Mouse (Mus musculus) embryonic stem cell, embryonic (primary cell): ENCODE measurements at regions not wholly inside any gene's neighbourhood (a gene's known extent, or its start where the extent isn't known, plus 50 kb on each side); places are given as distances from the start of the nearest gene placed in this dataset.
"Not testable (repeated sequence)": the region's sequence is repeated elsewhere in the genome, so short reads cannot be mapped to it uniquely, and the experiment has no call there.

ENCODE experiments used
- CTCF ChIA-PET, 4 experiments: fragments of 300-600 bp in 2 of 4; fragments of 350-600 bp in 2 of 4; sonication (Branson Sonifier 250); formaldehyde crosslinking; loops; one replicate each; lab custom pipeline; 2022; ENCODE audit warnings: inconsistent platforms in 2 of 4; lab: Charles Lee
- POLR2A ChIA-PET, 4 experiments: fragments of 300-600 bp in 2 of 4; fragments of 350-600 bp in 2 of 4; sonication (Branson Sonifier 250); formaldehyde crosslinking; loops; one replicate each; lab custom pipeline; 2022; ENCODE audit warnings: antibody characterized with exemption in 4 of 4, inconsistent platforms in 1 of 4; lab: Charles Lee

GRCm38 (mm10) chr4:75466880-75467327, 188.8 kb upstream of the Dmac1 start:
- POLR2A ChIA-PET = no interaction called here
- CTCF ChIA-PET = no interaction called here

GRCm38 (mm10) chr4:75463579-75463978, 185.5 kb upstream of the Dmac1 start:
- ChIA-PET CTCF (no interaction called here), POLR2A (interaction anchor here in 1 of 4 experiments (0.5 kb wide), 1 partner anchor 94 kb away, joined by 4 read pairs; no protein-coding TSS in a partner anchor)

DNA sequence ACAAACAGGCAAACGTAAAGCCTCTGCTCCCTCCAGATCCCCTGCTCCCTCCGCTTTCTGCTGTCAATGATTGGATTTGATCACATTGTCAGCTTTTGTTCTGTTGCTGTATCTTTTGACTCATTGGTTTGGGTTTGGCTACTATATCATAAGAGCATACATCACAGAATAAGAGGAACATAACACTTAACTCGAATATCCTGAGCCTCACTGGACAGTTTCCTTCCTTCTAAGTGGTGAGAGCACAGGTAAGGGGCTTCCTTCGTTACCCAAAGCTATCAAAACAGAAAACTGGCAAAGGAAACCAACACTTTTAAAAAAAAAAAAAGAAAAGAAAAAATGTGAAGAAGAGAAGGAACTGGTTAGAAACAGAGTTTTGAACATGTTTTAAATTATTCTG, 171.4 kb upstream of the Dmac1 start:
- CTCF ChIA-PET = no interaction called here
- POLR2A ChIA-PET = no interaction called here

GRCm38 (mm10) chr4:75423296-75423695, 145.2 kb upstream of the Dmac1 start:
- ChIA-PET CTCF (no interaction called here), POLR2A (interaction anchor here in 1 of 4 experiments (0.6 kb wide), 2 partner anchors 39 to 574 kb away, joined by 3 read pairs; no protein-coding TSS in a partner anchor)

GRCm38 (mm10) chr4:75400754-75401153, 122.6 kb upstream of the Dmac1 start:
- POLR2A ChIA-PET = not testable (repeated sequence)

GRCm38 (mm10) chr4:75394992-75395391, 116.9 kb upstream of the Dmac1 start:
- POLR2A ChIA-PET = no interaction called here
- CTCF ChIA-PET = no interaction called here

More at GRCm38 (mm10) chr4:75400754-75401153, 122.6 kb upstream of the Dmac1 start:
- CTCF ChIA-PET = not testable (repeated sequence)

- ChIA-PET CTCF (no interaction called here), POLR2A (no interaction called here)
Measured at GRCm38 (mm10) chr4:75394264-75394663, 116.2 kb upstream of the Dmac1 start.

DNA sequence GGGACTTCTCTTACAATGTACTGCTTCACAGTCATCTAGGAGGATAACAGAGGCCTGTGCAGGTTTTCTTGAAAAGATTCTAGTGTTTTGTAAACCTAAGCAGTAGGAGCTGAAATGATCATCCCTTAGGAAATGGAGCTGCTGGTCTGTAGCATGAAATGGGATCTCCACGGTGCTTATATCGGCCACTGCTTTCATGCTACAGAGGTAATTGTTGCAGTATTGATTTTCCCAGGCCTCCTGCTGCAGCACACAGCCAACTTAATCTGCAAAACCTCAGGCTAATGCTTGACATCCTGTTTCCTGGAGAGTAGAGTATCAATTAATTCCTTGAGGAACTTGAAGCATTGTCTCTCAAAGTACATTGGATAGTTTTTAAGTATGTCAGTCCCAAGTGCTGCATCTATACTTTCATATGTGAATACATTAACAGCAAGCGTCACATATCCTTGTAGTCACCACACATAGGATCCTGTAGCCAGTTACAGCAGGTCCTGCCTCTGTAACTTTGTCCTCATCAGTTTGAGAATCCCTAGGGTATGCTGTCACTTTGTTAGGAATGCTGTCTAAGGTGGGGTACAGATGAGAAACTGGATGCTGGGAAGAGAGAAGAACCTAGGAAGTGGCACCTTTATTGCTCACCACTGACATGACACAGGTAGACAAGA, 108.3 kb upstream of the Dmac1 start:
- ChIA-PET CTCF (interaction anchor here in 1 of 4 experiments (0.6 kb wide), 1 partner anchor 26 kb away, joined by 7 read pairs; no protein-coding TSS in a partner anchor), POLR2A (no interaction called here)

- CTCF ChIA-PET = no interaction called here
- POLR2A ChIA-PET = no interaction called here
Measured at GRCm38 (mm10) chr4:75359496-75359895, 81.4 kb upstream of the Dmac1 start.

DNA sequence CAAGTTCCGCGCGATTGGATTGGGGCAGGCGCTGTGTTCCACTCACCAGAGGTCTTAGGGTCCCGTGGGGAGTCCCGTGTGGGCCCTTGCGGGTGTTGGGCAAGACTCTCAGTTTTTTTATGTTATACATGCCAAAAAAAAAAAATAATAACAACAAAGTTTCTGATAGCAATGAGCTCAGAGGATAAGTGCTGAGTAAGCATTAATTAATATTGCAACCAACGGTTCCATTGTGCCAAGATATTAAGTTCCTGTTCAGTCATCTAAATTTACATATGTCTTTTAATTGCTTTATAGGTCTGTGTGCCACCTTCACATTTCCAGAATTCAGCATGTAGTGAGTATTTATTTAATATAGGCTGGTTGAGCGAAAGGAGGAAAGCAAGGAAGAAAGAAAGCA, 77.5 kb upstream of the Dmac1 start:
- CTCF ChIA-PET = no interaction called here
- POLR2A ChIA-PET = no interaction called here

GRCm38 (mm10) chr4:75334496-75334895, 56.4 kb upstream of the Dmac1 start:
- ChIA-PET CTCF (no interaction called here), POLR2A (no interaction called here)

DNA sequence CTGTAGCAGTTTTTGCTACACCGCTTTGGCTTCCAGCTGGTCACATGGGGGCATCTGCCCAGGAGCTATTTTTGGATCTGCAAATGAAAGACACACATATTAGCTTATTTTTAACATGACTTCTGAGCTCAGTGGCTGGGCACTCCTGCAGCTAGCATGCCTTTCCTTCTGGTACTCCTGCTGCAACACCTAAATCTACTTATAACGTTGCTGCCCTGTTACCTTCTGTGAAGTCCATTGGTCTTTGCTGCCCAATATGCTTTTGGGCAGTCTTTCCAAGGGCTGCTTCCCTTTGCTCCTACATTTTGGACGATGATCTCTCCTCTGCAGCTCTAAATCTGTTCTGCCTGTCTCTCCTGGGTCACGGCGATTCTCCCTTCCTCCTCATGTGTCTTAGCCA, 54.7 kb upstream of the Dmac1 start:
- POLR2A ChIA-PET = interaction anchor here in 2 of 4 experiments (0.7 kb wide), 2 partner anchors 317 to 1411 kb away, joined by 3 read pairs; no protein-coding TSS in a partner anchor
- CTCF ChIA-PET = no interaction called here

GRCm38 (mm10) chr4:75329511-75330171, 51.5 kb upstream of the Dmac1 start:
- ChIA-PET POLR2A (interaction anchor here in 1 of 4 experiments (1.0 kb wide), 1 partner anchor 9 kb away, joined by 3 read pairs; no protein-coding TSS in a partner anchor), CTCF (no interaction called here)
